Mouse (Mus musculus): ENCODE measurements around the gene Gm49380.
"Not testable (repeated sequence)": the region's sequence is repeated elsewhere in the genome, so short reads cannot be mapped to it uniquely, and the experiment has no call there.

Gm49380 gene

DNA sequence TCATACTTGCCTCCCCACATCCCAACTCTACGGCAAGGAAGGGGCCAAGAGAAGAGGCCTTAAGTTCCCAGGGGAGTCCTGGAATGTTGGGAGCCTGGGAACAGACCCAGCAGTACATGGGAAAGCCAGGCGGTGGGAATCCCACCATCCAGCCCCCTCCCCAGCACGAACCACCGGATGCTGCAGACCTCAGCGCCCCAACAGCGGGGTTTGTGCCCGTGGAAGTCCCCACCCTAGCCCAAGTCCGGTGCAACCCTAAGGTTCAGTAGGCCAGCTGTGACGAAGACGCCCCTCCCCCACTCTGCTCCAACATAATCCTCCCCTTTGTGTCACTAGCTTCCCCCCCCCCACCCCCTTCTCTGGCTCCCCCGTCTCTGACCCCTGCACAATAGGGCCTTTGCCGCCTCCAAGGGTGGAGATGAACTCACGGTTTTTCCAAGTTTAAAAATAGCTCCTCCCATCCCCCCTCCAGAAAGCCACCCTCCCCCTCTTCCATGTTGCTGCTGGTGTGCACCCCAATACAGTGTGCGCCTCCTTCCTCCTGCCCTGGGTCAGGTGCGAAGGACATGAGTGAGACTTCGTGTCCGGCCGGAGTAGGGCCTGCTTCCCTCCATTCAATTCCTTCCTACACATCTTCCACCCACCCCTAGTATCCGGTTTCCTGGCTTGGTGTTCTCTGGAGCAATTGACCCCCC lies 17.4 kb upstream of the Gm49380 start:
- ChIA-PET CTCF (interaction anchor here in 3 of 4 experiments (0.5 to 2.2 kb wide), 12 partner anchors 9 to 507 kb away, joined by 3 to 8 read pairs (median 4); partner anchors contain the start of gene Cbl (in 1 of the 3)), POLR2A (interaction anchor here (0.6 to 11.4 kb wide), 20 partner anchors 9 to 323 kb away, joined by 3 to 104 read pairs (median 4); partner anchors contain the start of genes Cbl (in 2 of the 4), H2afx (in 2 of the 4), Ccdc84 (in 1 of the 4) and Hmbs (in 1 of the 4))

DNA sequence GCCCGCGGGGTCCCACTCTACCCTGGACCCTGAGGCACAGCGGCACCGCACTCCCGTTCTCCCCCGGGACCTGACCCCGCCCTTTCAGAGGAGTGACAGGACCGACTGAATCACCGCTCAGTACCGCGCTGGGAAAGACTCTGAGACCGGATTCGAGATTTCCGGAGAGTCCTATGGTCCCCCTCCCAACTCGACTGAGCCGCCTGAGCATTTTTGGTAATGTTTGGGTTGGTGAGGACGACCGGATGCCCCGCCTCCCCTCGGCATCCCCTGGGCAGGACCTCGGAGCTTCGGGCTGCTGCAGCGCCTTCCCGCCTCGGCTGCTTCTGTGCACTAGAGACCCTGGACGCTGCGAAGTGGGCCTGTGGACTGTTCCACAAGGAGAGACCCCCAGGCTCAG lies 16.7 kb upstream of the Gm49380 start:
- POLR2A ChIA-PET = interaction anchor here in 3 of 4 experiments (0.6 to 11.4 kb wide), 16 partner anchors 10 to 289 kb away, joined by 3 to 104 read pairs (median 6); partner anchors contain the start of genes Cbl (in 2 of the 3), H2afx (in 2 of the 3), Ccdc84 (in 1 of the 3) and Dpagt1 (in 1 of the 3)
- CTCF ChIA-PET = interaction anchor here in 2 of 4 experiments (0.5 to 2.2 kb wide), 8 partner anchors 10 to 508 kb away, joined by 3 to 8 read pairs (median 4); partner anchors contain the start of gene Cbl (in 1 of the 2)

DNA sequence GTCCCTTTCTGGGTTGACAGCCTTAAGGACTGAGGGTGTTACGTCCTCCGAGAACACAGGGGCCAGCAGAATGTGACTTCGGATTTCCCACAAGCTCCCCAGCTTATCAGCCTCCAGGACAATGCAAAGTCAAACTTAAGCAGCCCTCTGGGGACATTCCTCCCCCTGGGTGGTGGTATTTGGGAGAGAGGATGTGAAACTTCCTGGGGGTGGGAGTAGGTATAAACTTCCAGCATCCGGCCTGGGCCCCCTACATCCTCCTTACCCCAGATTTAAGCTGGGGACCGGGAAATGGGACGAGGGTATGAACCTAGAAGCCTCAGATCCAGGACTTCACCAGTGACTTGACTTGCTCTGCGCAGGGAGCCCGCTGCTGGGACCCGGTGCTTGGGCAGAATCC lies 16.3 kb upstream of the Gm49380 start:
- CTCF ChIA-PET = interaction anchor here in 2 of 4 experiments (0.5 to 2.2 kb wide), 9 partner anchors 12 to 508 kb away, joined by 3 to 8 read pairs (median 4); partner anchors contain the start of gene Cbl (in 1 of the 2)
- POLR2A ChIA-PET = interaction anchor here (0.6 to 11.4 kb wide), 17 partner anchors 10 to 290 kb away, joined by 3 to 104 read pairs (median 6); partner anchors contain the start of genes Cbl (in 2 of the 4), H2afx (in 2 of the 4), Ccdc84 (in 1 of the 4) and Dpagt1 (in 1 of the 4)

DNA sequence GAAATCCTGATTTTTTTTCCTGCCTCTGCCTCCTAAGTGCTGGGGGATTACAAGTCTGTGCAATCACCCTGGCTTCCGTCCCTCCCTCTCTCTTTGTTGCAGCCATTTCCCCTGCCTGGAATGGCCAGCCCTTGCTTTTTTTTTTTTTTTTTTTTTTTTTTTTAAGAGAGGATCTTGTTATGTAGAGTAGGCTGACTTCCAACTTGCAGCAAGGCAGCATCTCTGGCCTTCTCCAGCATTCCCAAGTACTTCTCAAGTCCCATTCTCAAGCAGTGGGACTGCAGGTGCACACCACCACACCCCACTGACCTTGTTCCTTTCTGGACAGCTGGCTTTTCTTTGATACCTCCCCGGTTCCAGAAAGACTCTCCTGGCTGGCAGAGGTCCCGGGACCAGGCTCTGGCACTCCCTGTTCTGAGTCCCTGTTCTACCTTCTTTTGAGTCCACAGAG lies 14.1 kb upstream of the Gm49380 start:
- POLR2A ChIA-PET = interaction anchor here (0.6 to 11.4 kb wide), 32 partner anchors 9 to 1034 kb away, joined by 3 to 104 read pairs (median 4); partner anchors contain the start of genes Cbl (in 2 of the 4), H2afx (in 2 of the 4), Ccdc84 (in 1 of the 4) and Gm49380 (in 1 of the 4)
- CTCF ChIA-PET = interaction anchor here (0.6 to 2.3 kb wide), 23 partner anchors 9 to 1855 kb away, joined by 3 to 17 read pairs (median 4); partner anchors contain the start of gene Cbl (in 1 of the 4)

DNA sequence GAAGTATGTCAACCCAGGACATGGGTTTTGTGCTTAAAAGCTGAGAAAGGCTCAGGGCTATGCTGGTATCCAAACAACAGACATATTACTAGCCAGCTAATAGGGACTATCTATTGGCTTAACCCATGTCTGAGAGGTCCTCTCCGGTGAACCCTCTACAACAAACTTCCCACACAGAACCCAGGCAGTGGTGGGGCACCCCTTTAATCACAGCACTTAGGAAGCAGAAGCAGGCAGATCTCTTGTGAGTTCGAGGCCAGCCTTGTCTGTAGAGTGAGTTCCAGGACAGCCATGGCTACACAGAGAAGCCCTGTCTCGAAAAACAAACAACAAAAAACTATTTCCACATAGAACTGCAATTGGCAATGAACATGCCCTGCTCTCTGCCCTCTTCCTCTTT lies 13.4 kb upstream of the Gm49380 start:
- CTCF ChIA-PET = interaction anchor here (0.6 to 3.0 kb wide), 25 partner anchors 8 to 1855 kb away, joined by 3 to 17 read pairs (median 4); partner anchors contain the start of gene Cbl (in 1 of the 4)
- POLR2A ChIA-PET = interaction anchor here (0.6 to 11.4 kb wide), 25 partner anchors 10 to 452 kb away, joined by 3 to 104 read pairs (median 5); partner anchors contain the start of genes Cbl (in 2 of the 4), H2afx (in 2 of the 4), Gm49380 (in 1 of the 4) and Hyou1 (in 1 of the 4)

DNA sequence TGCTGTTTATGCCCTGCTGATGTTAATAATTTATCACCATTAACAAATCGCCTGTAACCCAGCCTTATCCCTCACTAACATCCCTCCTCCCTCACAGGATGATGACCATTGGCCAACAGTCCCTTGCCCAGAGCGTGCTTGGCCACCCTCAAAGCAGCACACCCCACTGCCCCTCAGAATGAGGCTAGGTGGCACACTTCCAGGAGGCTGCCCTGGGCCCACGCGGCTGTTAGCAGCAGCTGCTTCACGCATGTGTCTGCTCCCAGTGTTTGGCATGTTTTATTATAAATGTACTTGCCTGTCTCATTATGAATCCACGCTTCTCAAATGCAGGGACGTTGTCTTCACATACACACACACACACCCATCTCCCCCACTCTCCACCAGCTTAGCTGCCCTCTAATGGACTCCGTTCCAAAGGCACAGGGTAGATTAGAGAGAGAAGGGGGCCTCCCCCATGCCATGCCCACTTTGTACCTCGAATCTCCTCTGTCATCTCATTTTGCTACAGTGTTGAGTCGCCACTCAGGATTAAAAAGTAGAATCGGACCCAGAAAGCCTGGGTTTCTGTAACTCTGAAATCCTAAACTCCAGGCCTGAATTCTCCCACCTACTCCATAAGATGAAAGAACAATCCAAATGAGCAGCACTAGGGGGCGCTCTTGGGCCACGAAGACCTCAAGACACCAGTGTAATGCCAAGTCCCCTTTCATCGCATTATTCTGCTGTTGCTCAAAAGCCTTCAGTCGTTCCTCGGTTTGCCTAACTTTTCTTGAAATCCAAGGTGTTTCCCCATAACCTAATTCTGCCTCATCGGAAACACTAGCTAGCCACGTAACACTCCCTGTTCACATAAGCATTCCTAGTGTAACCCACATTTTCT lies 12.5 kb upstream of the Gm49380 start:
- POLR2A ChIA-PET = interaction anchor here in 3 of 4 experiments (0.6 to 11.4 kb wide), 13 partner anchors 10 to 285 kb away, joined by 3 to 104 read pairs (median 5); partner anchors contain the start of genes H2afx (in 2 of the 3) and Cbl (in 1 of the 3)
- CTCF ChIA-PET = interaction anchor here (0.6 to 3.0 kb wide), 18 partner anchors 9 to 573 kb away, joined by 3 to 12 read pairs (median 5); partner anchors contain the start of genes Nlrx1 (in 1 of the 4) and Vps11 (in 1 of the 4)

DNA sequence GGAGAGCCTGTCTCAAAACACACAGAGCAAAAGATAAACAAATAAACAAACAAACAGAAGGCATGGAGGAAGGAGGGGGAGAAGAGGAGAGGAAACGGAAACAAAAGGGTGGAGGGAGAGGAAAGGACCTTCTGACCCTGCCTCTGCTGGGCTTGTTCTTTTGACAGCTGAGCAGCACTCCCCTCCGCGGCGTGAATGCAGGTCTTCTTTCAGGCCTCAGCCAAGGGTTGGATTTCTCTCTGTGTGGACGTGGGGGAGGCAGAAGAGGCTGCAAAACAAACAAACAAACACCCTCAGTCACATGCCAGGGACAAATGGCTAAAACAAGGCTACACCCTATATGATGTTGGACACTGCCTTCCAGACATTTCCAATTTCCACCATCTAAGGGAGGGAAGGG lies 11.7 kb upstream of the Gm49380 start:
- ChIA-PET POLR2A (interaction anchor here (0.6 to 4.4 kb wide), 17 partner anchors 10 to 390 kb away, joined by 3 to 20 read pairs (median 4); partner anchors contain the start of genes Cbl (in 2 of the 4), Ccdc84 (in 1 of the 4), Hinfp (in 1 of the 4) and Hmbs (in 1 of the 4)), CTCF (interaction anchor here (0.6 to 3.0 kb wide), 44 partner anchors 8 to 574 kb away, joined by 3 to 13 read pairs (median 5); partner anchors contain the start of genes Mcam (in 2 of the 4), C1qtnf5 (in 1 of the 4), Cbl (in 1 of the 4) and Nlrx1 (in 1 of the 4))

DNA sequence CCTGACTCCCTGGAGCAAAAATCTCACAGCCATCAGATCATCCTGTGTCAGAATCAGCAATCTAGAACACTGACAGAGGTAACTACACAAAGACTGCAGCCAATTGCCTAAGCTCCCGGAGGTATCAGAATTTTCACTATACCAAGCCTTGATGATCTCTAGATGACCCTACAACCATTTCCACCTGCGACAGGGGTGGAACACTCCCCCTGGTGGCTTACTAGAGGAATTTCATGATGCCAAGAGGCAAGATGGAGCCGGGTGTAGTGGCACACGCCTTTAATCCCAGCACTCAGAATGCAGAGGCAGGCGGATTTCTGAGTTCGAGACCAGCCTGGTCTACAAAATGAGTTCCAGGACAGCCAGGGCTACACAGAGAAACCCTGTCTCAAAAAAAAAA lies 11.0 kb upstream of the Gm49380 start:
- ChIA-PET POLR2A (interaction anchor here (0.6 to 4.4 kb wide), 20 partner anchors 11 to 391 kb away, joined by 3 to 20 read pairs (median 4); partner anchors contain the start of genes Cbl (in 2 of the 4), Ccdc84 (in 1 of the 4), H2afx (in 1 of the 4) and Hinfp (in 1 of the 4)), CTCF (interaction anchor here (0.6 to 3.0 kb wide), 49 partner anchors 8 to 532 kb away, joined by 3 to 13 read pairs (median 5); partner anchors contain the start of genes Mcam (in 2 of the 4), C1qtnf5 (in 1 of the 4), Cbl (in 1 of the 4) and H2afx (in 1 of the 4))

DNA sequence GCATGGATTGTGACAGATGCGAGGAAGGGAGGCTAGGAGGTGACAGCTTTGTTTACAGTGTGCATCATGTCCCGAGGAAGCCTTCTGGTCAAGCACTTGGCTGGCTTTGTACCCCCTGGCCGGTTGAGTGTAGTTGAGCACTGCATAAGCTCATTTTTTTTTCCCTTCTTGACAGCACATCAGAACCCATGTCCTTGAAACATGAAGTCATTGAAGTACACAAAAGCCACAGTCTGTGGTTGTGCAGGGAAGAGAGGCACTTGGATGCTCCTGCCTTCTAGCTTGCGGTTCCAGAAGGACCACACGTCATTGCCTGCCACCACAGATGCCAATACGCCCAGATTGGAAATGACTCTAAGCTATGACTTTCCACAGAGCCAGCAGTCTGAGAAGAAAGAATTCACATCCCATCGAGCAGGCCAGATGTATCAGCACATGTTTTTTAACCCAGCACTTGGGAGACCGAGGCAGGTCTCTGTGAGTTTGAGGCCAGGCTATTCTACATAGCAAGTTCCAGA lies 6.7 kb upstream of the Gm49380 start:
- ChIA-PET CTCF (interaction anchor here (0.6 to 3.2 kb wide), 27 partner anchors 8 to 527 kb away, joined by 3 to 27 read pairs (median 4); partner anchors contain the start of genes C1qtnf5 (in 1 of the 4), Cbl (in 1 of the 4), Hyou1 (in 1 of the 4) and Nlrx1 (in 1 of the 4)), POLR2A (interaction anchor here in 2 of 4 experiments (1.0 to 1.7 kb wide), 9 partner anchors 9 to 334 kb away, joined by 3 to 6 read pairs (median 3); partner anchors contain the start of genes H2afx (in 1 of the 2) and Upk2 (in 1 of the 2))

DNA sequence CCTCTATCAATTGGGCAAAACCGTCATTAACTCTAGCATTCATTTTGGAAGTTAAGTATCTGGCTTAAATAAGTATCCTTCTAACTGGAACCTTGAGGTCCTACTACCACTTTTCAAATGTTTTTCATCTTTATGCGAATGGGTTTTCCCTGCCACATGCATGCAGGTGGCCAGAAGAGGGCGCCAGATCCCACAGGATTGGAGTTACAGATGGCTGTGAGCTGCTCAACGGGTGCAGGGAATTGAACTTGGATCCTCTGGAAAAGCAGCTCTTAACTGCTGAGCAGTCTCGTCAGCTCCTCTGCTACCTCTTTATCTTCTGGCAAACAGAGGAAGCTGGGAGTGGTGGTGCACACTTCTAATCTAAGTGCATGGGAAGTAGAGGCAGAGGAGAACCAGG lies 5.7 kb upstream of the Gm49380 start:
- ChIA-PET POLR2A (interaction anchor here in 3 of 4 experiments (0.7 to 1.7 kb wide), 10 partner anchors 10 to 536 kb away, joined by 3 to 6 read pairs (median 3); partner anchors contain the start of genes H2afx (in 1 of the 3), Upk2 (in 1 of the 3) and Vps11 (in 1 of the 3)), CTCF (interaction anchor here (0.6 to 3.2 kb wide), 43 partner anchors 8 to 1601 kb away, joined by 3 to 27 read pairs (median 4); partner anchors contain the start of genes Usp2 (in 2 of the 4), C1qtnf5 (in 1 of the 4), Cbl (in 1 of the 4) and Hyou1 (in 1 of the 4))

DNA sequence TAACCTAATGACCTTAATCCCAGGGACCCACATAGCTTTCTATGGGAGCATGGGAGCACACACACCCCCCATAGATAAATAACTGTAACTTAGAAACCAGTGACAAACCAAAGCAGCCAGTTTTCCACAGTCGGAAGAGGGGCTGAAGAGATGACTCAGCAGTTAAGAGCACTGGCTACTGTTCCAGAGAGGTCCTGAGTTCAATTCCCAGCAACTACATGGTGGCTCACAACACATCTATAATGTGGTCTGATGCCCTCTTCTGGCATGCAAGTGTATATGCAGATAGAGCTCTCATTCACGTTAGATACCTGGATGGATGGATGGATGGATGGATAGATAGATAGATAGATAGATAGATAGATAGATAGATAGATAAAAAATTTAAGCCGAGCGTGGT lies 2.9 kb upstream of the Gm49380 start:
- CTCF ChIA-PET = interaction anchor here (0.5 to 5.2 kb wide), 60 partner anchors 8 to 886 kb away, joined by 3 to 50 read pairs (median 4); partner anchors contain the start of genes C1qtnf5 (in 3 of the 4), Cbl (in 2 of the 4), Mfrp (in 2 of the 4) and Usp2 (in 2 of the 4)

DNA sequence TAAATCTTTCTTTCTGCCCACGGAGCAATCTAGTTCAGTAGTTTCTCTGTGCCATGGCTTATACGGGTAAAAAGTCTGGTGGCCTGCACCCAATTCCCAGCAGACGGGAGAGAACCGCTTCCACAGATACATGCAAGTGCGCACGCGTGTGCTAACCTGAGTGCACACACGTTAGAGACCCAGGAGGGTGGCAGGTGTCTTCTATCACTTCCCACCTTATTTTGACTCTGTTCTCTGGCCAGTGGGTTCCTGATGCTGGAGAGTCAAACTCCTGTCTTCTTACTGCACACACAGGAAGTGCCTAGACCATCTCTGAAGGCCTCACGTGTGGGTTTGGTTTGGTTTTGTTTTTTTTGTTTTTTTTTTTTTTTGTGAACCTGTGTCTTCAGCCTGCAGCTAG lies 2.3 kb upstream of the Gm49380 start:
- CTCF ChIA-PET = interaction anchor here (0.5 to 5.2 kb wide), 51 partner anchors 8 to 885 kb away, joined by 3 to 50 read pairs (median 4); partner anchors contain the start of genes C1qtnf5 (in 3 of the 4), Cbl (in 2 of the 4), Usp2 (in 2 of the 4) and Hinfp (in 1 of the 4)
- POLR2A ChIA-PET = interaction anchor here in 3 of 4 experiments (0.6 to 2.4 kb wide), 16 partner anchors 11 to 1223 kb away, joined by 3 to 8 read pairs (median 4); partner anchors contain the start of genes Cbl (in 1 of the 3), H2afx (in 1 of the 3), Hyou1 (in 1 of the 3) and Mcam (in 1 of the 3)

More for the DNA sequence above, 2.9 kb upstream of the Gm49380 start:
- POLR2A ChIA-PET = interaction anchor here (0.6 to 2.4 kb wide), 20 partner anchors 10 to 303 kb away, joined by 3 to 8 read pairs (median 4); partner anchors contain the start of genes Cbl (in 1 of the 4), H2afx (in 1 of the 4), Hyou1 (in 1 of the 4) and Mcam (in 1 of the 4)

DNA sequence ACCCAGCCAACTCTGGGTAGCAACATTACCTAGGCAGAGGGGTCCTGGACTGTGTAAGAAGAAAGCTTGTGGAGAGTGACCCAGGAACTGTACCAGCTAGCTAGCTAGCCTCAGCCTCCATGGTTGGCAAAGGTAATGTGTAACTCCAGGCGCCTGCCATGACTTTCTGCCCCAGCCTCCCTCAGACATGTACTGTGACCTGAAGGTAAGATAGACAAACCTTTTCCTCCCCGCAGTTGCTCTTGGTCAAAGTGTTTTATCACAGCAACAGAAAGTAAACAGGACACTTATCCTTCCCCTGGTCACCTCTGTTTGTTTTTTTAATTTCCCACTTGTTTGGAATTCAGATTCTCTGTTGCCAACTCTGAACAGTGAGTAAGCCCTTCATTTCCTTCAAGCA lies 1.2 kb upstream of the Gm49380 start:
- ChIA-PET CTCF (interaction anchor here (0.6 to 5.2 kb wide), 12 partner anchors 10 to 130 kb away, joined by 3 to 50 read pairs (median 4); partner anchors contain the start of gene Cbl (in 1 of the 4)), POLR2A (interaction anchor here (0.6 to 2.4 kb wide), 24 partner anchors 10 to 986 kb away, joined by 3 to 11 read pairs (median 4); partner anchors contain the start of genes H2afx (in 3 of the 4), Cbl (in 2 of the 4) and Vps11 (in 1 of the 4))

DNA sequence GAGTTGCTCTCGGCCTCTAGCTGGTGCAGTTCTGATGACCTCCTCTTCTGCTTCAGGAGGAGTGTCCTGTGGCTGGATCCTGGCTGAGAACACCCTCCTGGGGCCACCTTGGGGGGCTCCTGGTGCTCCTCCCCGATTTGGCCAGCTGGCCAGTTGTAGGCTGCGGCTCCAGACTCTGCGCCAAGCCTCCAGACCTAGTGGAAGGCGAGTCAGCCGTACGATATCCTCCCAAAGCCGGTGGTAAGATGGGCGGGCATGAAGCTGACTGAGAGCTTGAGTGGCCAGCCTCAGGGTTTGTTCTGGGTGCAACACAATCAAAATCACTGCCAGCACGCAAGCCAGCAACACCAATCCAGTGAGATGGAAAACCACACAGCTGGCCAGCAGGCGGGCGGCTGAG lies 1.4 kb downstream of the Gm49380 start:
- CTCF ChIA-PET, POLR2A ChIA-PET: not testable (repeated sequence)

Measured in embryonic stem cell, embryonic (primary cell).